Mouse (Mus musculus) right cerebral cortex, postnatal 10 days (tissue): ENCODE results near the gene Foxc1.

Experiments
- DNase-seq, 2 experiments: peaks; one replicate each; pipeline ENCODE4 v3.0.0; 2021; ENCODE audit warnings: low spot score in 2 of 2

Gene Foxc1

DNA sequence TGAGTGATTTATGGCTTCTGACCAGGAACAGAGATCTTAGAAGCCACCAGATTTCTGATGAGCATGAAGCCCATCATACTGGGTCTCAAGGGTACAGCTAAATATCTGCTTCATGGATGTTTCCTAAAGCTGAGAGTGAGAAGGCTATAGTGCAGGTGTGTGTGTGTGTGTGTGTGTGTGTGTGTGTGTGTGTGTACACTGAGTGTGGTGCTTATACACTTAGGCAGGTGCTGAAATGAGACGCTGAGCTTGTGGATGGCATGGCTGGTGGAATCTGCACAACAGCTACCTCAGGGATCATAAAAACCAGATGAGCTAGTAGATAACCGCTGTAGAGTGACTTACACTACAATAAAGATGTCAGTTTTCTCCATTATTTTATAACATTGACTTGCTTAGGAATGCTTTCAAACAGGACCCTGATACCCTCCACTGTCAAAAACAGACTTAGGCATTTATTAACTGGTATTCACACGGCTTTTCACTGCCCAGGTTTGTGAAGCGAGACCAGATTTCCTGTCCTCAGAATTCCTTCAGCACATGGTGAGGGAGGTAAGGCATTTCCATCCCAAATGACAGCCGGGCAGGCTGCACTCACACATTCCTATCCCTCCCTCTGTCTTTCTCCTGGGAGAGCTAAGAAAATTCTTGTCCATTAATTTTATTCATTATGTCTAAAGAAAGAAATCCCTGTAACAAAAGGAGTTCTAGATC lies 43.0 kb downstream of the Foxc1 start:
- no peak for DNase-seq

DNA sequence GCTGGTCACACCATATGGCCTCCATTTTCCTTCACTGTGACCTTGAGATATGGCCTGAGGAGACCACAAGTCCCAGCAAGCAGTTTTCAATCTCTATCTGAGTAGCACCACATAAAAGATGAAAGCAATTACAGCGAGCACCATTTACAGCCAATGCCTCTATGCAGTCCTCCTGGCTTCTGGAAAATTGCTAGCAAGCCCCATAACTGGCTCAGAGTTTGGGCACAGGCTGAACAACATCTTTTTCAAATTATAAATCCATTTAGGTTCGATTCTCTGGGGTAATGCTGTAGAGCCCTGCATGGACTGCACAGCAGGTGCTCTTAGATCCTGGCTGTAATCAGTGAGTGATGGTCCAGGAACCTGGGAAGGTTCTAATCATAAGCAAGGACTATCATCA lies 47.1 kb downstream of the Foxc1 start:
- DNase-seq, result no peak

DNA sequence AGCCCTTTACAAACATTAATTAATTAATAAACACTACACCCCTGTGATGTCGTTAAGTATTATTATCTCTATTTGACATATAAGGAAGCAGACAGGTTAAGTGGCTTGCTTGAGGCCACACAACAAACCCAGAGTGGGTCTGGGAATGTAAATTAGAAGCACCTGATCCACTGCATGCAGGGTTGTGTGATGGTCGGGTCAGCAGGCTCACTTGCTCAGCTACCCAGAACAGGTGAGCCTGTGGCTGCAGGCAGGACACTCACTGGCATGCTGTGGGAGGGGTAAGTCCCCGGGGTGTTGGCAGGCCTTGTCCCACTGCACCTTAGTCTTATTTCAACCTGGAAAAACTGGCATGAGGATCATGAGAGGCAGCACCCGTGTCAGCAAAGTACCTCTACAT lies 47.6 kb downstream of the Foxc1 start:
- no peak for DNase-seq

DNA sequence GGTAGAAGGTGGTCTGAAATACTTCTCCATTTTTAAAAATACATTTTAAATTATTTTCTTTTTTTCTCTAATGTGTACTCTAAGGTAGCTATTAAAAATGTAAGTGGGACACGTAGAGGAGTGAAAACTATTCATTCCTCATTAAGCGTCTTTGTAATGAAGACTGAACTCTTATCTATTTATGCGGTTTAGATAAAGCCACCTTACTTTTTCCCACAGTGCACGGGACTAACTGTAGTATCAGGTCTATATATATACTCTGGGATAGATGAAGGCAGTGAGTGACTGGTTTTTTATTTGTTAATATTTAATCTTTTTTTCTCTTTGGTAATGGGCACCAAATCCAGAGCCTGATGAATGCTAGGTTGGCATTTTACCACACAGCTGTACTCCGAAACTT lies 53.8 kb downstream of the Foxc1 start:
- no peak for DNase-seq
